Mouse (Mus musculus) embryonic facial prominence, embryonic 10.5 days (tissue): ENCODE data around the gene Tmem269. TPM values are rescaled to one million over a fixed set of nuclear protein-coding genes. Genes with fewer than 3 reads are reported as not detected.

Experiments
- DNase-seq: peaks from one replicate; pipeline ENCODE4 v3.0.0-alpha.2; 2017; ENCODE audit warnings: low spot score
- H3K27ac ChIP-seq: fragments of 300-500 bp; sonication (generic); replicated peaks from 2 replicates; pipeline ENCODE4 v1.5.1; 2016; ENCODE audit warnings: mild to moderate bottlenecking
- H3K27me3 ChIP-seq: fragments of 300-500 bp; sonication (generic); replicated peaks from 2 replicates; pipeline ENCODE4 v1.6.1; 2016; ENCODE audit warnings: low read depth, mild to moderate bottlenecking; ENCODE audit not compliant: poor library complexity, severe bottlenecking
- H3K36me3 ChIP-seq: fragments of 300-500 bp; sonication (generic); replicated peaks from 2 replicates; pipeline ENCODE4 v1.6.1; 2016; ENCODE audit warnings: mild to moderate bottlenecking, moderate library complexity
- H3K4me1 ChIP-seq: fragments of 300-500 bp; sonication (generic); 2 replicates; pipeline ENCODE4 v1.6.1; 2016
- H3K4me3 ChIP-seq: fragments of 300-500 bp; sonication (generic); 2 replicates; pipeline ENCODE4 v1.5.1; 2016; ENCODE audit warnings: mild to moderate bottlenecking, moderate library complexity
- H3K9me3 ChIP-seq: fragments of 300-500 bp; sonication (generic); 2 replicates; pipeline ENCODE4 v1.6.1; 2016; ENCODE audit warnings: mild to moderate bottlenecking
- WGBS: fragments of 180-500 bp; shearing (Covaris S2); methylation state at CpG from one replicate; pipeline ENCODE4 v1.1.7; 2016; 5-methylcytosine and 5-hydroxymethylcytosine counted together
- polyA plus RNA-seq: library from polyadenylated mRNA; unstranded; fragments of >200 nt; fragmentation: Nextera tagmentation; extraction: Ambion mirVana; gene quantifications from 2 replicates; pipeline ENCODE4 v1.2.1, GENCODE M21; 2016

Gene Tmem269
- polyA plus RNA-seq, 1 experiment from 2014 or later, result 0.25 TPM

DNA sequence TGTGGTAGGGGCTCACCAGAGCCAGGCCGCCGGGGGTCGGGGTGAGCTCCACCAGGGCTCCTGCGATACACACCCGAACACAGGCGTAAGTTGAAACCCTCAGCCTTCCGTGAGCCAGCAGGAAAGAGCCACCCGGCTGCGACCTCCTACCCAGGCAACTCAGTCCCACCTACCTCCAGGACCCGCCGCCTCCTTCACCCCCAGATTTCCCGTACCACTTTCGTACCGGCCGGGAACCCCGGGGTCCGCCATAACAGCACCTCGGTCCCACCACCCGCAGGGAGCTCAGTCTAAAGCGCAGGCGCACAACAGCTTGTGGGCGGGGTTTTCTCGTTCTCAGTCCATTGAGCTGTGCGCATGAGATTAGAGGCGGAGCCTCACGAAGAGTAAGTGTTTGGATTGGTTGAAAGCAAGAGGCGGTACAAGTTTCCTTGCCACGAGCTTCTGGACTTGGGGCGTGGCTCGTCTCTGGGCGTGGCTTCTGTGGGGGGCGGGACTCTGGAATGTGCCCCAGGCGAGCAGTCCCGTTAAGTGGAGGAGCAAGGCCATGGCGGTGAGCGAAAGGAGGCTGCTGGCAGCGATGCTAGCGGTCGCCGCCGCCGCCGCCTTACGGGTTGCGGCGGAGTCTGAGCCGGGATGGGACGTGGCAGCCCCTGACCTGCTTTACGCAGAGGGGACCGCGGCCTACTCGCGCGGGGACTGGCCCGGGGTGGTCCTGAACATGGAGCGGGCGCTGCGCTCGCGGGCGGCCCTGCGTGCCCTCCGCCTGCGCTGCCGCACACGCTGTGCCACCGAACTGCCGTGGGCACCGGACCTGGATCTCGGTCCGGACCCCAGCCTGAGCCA is 14.6 kb upstream of the Tmem269 start, which contains the start of the genes AU022252 and P3h1:
Gene AU022252, minus strand, starts transcription at position 303 of the 846 bp plus-strand sequence.
Gene P3h1, plus strand, starts transcription at position 506 of the 846 bp plus-strand sequence.
- H3K27ac ChIP-seq, result peak within 1 kb of the TSS; percentile 88
- peaks cover 33% of the 10 kb centered on the region for H3K36me3 ChIP-seq
- WGBS, result under 1% methylated on average over 71 of the region's 71 CpGs
- no peaks in the 10 kb centered on the region for H3K9me3 ChIP-seq
- H3K4me3 ChIP-seq, result peak within 1 kb of the TSS; percentile 92
- H3K4me1 ChIP-seq, result peaks cover 20% of the 10 kb centered on the region
- peak; percentile 96 for DNase-seq
- H3K27me3 ChIP-seq, result no peaks in the 10 kb centered on the region

GRCm38 (mm10) chr4:119226751-119227150 is 8.7 kb upstream of the Tmem269 start:
- WGBS, result 93% methylated on average over 11 of the region's 11 CpGs
- H3K4me3 ChIP-seq, result no peak overlapping the region
- peaks cover 70% of the 10 kb centered on the region for H3K36me3 ChIP-seq
- no peaks in the 10 kb centered on the region for H3K27me3 ChIP-seq
- H3K9me3 ChIP-seq, result no peaks in the 10 kb centered on the region
- no peak for DNase-seq
- H3K27ac ChIP-seq, result no peak overlapping the region
- peaks cover 6% of the 10 kb centered on the region for H3K4me1 ChIP-seq

DNA sequence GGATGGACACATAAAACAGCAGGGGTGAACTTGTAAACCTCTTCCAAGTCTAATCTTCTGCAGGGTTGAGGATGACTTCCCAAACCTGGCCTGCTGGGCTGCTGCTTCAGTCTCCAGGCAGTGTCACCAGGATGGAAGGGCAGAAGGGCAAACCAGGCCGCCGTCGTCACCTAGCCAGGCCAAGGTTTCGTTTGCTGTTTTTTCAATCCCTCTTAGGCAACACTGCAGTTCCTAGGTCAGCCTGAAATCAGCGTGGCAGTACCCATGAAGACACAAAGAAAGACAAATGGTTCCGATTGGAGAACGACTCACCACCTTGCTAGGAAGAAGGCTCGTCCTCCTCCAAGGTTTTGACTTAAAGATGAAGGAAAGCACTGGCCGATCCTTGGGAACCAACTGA is 7.7 kb upstream of the Tmem269 start:
- no peaks in the 10 kb centered on the region for H3K27me3 ChIP-seq
- H3K4me1 ChIP-seq, result no peaks in the 10 kb centered on the region
- H3K4me3 ChIP-seq, result no peak overlapping the region
- WGBS, result 90% methylated on average over 9 of the region's 9 CpGs
- H3K36me3 ChIP-seq, result peaks cover 70% of the 10 kb centered on the region
- no peak for DNase-seq
- H3K27ac ChIP-seq, result no peak overlapping the region
- no peaks in the 10 kb centered on the region for H3K9me3 ChIP-seq

DNA sequence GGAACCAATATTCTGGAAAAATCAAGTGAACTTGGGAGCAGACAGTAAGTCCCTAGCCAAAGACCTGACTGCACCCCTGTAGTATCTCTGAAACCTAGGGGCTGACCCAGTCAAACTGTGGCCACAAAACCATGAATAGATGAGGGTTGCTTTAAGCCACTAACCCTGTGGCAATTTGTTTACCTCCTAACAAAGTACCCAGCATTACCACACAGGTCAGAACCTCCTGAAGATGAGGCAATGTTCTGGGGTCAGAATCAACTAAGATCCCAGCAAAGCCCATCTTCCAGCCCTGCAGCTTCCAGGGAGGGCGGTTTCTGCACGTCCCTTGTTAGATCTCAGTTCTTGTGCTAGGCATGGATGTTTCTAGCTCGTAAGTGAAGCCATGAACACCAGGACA is 6.5 kb upstream of the Tmem269 start:
- no peak overlapping the region for H3K27ac ChIP-seq

DNA sequence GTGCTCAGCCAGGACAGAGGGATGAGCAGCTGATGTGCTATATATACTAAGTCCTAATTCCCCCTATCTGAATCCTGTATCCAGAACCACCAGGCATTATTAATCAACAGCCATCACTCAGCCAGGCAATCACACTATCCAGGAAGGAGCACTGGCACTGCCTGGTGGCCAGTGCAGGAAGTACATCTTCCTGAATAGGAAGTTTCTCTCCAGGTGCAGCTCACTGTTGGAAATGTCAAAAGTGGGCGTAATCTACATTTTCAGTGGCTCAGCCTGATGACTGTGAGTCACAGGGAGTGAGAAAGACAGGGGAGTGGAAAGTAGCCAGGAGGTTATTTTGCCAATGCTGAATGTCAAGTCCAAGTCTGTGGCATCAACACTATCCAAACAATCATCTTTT is 5.7 kb upstream of the Tmem269 start:
- peak; percentile 23 for DNase-seq
- Histone ChIP-seq H3K27ac (no peak overlapping the region), H3K4me1 (no peaks in the 10 kb centered on the region; the same call in 1 of the 2 replicates), H3K36me3 (peaks cover 66% of the 10 kb centered on the region), H3K4me3 (no peak overlapping the region), H3K9me3 (no peaks in the 10 kb centered on the region), H3K27me3 (no peaks in the 10 kb centered on the region)
- WGBS, result 90% methylated on average over 1 of the region's 1 CpGs

More for the DNA sequence above, 6.5 kb upstream of the Tmem269 start:
- H3K9me3 ChIP-seq, result no peaks in the 10 kb centered on the region
- H3K27me3 ChIP-seq, result no peaks in the 10 kb centered on the region
- H3K4me3 ChIP-seq, result no peak overlapping the region
- H3K36me3 ChIP-seq, result peaks cover 70% of the 10 kb centered on the region
- 92% methylated on average over 3 of the region's 3 CpGs for WGBS
- H3K4me1 ChIP-seq, result no peaks in the 10 kb centered on the region
- no peak for DNase-seq

DNA sequence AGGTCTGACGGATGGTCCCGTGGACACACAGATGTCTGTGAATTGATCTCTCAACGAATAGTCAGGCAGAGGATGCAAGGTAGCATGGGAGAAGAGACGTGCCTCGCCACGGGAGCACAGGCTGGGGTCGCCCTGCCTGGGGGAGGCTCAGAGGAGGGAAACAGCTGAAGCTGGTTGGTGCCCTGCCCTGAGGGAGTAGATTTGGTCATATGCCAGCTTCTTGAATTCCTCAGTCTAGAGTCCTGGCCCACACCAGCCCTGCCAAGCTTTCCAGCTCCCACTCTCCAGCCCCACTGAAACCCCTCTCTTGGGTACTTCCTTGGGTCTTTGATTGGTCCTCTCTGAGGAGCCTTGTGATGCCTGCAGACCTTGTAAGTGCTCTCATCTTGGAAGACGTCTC is 1.4 kb downstream of the Tmem269 start:
- no peaks in the 10 kb centered on the region for H3K9me3 ChIP-seq
- WGBS, result 86% methylated on average over 8 of the region's 8 CpGs
- peaks cover 9% of the 10 kb centered on the region for H3K4me1 ChIP-seq
- DNase-seq, result no peak
- H3K27me3 ChIP-seq, result no peaks in the 10 kb centered on the region
- no peaks in the 10 kb centered on the region for H3K36me3 ChIP-seq
- H3K27ac ChIP-seq, result no peak overlapping the region
- H3K4me3 ChIP-seq, result no peak overlapping the region

GRCm38 (mm10) chr4:119204672-119205071 is 13.3 kb downstream of the Tmem269 start:
- Histone ChIP-seq H3K27ac (no peak overlapping the region), H3K9me3 (no peaks in the 10 kb centered on the region), H3K27me3 (no peaks in the 10 kb centered on the region), H3K4me1 (peaks cover 5% of the 10 kb centered on the region; the same call in 1 of the 2 replicates), H3K4me3 (no peak overlapping the region), H3K36me3 (peaks cover 21% of the 10 kb centered on the region)
- DNase-seq, result peak; percentile 67
- 19% methylated on average over 8 of the region's 8 CpGs for WGBS

DNA sequence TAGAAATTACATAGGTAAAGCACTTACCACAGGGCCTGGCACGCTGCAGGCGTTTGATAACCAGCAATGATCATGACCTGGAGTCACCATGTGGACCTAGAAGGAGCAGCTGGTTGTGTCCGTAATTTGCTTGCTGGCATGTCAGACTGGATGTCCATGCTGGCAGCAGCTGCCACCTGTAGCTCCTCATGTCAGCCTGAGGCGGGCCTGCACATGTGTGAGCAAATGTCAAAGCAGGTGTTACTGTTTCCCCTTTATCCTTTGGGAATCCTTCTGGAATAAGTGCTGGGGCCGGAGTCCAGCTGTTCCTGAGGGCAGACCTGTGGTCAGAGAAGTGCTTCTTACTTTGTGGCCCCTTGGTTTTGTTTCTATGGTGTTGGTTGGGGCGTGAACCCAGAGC is 19.9 kb downstream of the Tmem269 start:
- peaks cover 38% of the 10 kb centered on the region for H3K36me3 ChIP-seq
- H3K27me3 ChIP-seq, result no peaks in the 10 kb centered on the region
- no peak for DNase-seq
- 86% methylated on average over 6 of the region's 6 CpGs for WGBS
- no peak overlapping the region for H3K27ac ChIP-seq
- H3K9me3 ChIP-seq, result no peaks in the 10 kb centered on the region
- no peak overlapping the region for H3K4me3 ChIP-seq
- peaks cover 31% of the 10 kb centered on the region for H3K4me1 ChIP-seq

DNA sequence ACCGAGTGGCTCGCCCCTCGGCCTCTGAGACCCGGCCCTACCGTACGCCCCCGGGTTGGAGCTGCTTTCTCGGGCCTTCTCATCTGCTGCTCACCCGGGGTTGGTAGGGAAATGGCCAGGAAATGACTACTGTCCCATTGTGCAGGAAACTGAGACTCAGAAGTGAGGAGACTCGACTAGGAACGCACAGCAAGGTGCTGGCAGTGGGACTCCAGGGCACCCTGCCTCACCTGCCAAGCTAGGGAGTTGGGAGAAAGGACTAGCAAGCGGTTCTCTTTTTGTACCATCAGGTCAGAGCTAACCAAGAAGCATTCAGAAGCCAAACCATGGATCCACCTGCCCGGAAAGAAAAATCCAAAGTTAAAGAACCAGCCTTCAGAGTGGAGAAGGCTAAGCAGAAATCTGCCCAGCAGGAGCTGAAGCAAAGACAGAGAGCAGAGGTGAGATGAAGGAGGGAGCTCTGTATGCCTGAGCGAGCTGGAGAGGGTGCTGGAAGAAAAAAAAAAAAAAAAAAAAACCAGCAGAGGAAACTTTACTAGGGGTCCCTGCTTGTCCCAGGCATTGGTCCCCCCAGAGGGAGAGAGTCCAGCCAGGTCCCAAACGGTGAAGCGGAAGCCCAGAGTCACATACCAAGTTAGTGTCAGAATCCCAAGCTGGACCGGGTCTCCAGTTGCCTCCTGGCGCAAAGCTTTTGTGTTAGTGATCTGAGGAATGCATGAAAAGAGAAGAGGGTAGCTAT is 22.3 kb downstream of the Tmem269 start:
- DNase-seq, result no peak
- Histone ChIP-seq H3K36me3 (peaks cover 25% of the 10 kb centered on the region), H3K4me3 (peak overlapping the region; percentile 86), H3K27ac (peak overlapping the region; percentile 90), H3K27me3 (no peaks in the 10 kb centered on the region), H3K9me3 (no peaks in the 10 kb centered on the region), H3K4me1 (peaks cover 31% of the 10 kb centered on the region)
- WGBS, result 10% methylated on average over 18 of the region's 18 CpGs

DNA sequence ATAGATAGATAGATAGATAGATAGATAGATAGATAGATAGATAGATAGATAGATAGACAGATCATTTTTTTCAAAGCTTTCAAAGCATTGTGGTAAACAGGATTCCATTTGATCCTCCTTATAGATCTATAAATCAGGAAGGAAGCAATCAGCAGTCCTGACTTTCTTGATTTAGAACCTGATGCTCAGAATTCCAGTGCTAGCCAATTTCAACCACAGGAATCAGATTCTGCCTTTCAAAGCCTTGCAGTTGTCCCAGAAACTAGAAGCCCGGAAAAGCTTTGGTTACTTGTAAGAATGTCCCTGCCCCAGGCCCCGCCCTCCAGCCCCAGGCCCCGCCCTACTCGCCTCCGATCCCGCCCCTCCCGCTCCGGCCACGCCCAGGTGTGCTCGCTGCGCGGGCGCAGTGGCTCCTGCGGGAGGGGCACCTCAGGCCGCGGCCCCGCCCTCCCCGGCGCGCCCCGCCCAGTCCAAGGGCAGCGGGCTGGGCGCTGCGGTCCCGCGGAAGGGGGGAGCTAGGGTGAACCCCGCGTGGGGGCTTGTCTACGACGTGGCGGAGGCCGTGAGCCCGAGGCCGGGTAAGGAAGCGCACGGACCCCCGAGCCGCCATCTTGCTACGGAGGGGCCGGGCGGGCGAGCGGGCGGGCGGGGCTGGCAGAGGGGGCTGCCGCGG is 23.0 kb downstream of the Tmem269 start, which contains the start of gene Svbp:
Gene Svbp, plus strand, starts transcription at position 398 of the 673 bp plus-strand sequence.
- peak; percentile 97 for DNase-seq
- Histone ChIP-seq H3K36me3 (peaks cover 18% of the 10 kb centered on the region; the same call in 1 of the 2 replicates), H3K27me3 (no peaks in the 10 kb centered on the region), H3K9me3 (no peaks in the 10 kb centered on the region), H3K4me3 (peak within 1 kb of the TSS; percentile 86), H3K4me1 (peaks cover 31% of the 10 kb centered on the region), H3K27ac (peak within 1 kb of the TSS; percentile 90)
- under 1% methylated on average over 47 of the region's 47 CpGs for WGBS

DNA sequence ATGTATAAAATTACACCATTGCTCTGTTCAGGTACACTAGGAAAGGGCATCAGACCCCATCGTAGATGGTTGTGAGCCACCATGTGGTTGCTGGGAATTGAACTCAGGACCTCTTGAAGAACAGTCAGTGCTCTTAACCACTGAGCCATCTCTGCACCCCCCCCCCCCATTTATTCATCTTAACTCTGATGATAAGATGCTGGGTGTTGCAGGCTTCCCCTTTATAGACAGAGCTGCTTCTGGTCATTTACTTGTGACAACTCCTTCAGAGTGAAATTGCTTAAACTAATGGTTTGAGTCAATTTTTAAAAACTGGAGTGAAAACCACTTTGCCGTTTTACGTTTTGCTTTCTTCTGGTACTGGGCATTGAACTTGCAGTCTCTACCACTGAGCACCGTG is 25.3 kb downstream of the Tmem269 start:
- Histone ChIP-seq H3K27me3 (no peaks in the 10 kb centered on the region), H3K36me3 (peaks cover 8% of the 10 kb centered on the region; the same call in 1 of the 2 replicates), H3K9me3 (no peaks in the 10 kb centered on the region), H3K27ac (no peak overlapping the region), H3K4me1 (peaks cover 25% of the 10 kb centered on the region), H3K4me3 (no peak overlapping the region)
- DNase-seq, result no peak
- WGBS, result 91% methylated on average over 4 of the region's 4 CpGs

GRCm38 (mm10) chr4:119191273-119191672 is 26.7 kb downstream of the Tmem269 start:
- Histone ChIP-seq H3K4me3 (no peak overlapping the region), H3K27ac (no peak overlapping the region), H3K27me3 (no peaks in the 10 kb centered on the region), H3K9me3 (no peaks in the 10 kb centered on the region), H3K36me3 (no peaks in the 10 kb centered on the region), H3K4me1 (peaks cover 12% of the 10 kb centered on the region)
- 73% methylated on average over 3 of the region's 3 CpGs for WGBS
- DNase-seq, result no peak
